Mouse (Mus musculus): Measurements from ENCODE around the gene Meis3. TPM values are rescaled to one million over a fixed set of nuclear protein-coding genes. Genes with fewer than 3 reads are reported as not detected.

Gene Meis3
- polyA plus RNA-seq, 3 experiments from 2014 or later = 8.6 to 23.2 (median 20.8) TPM

GRCm38 (mm10) chr7:16160702-16161101 lies 14.2 kb upstream of the Meis3 start:
- ATAC-seq = no peak

- no peak for ATAC-seq
Observed at GRCm38 (mm10) chr7:16161302-16161701, 13.6 kb upstream of the Meis3 start.

GRCm38 (mm10) chr7:16162036-16162435 lies 12.9 kb upstream of the Meis3 start:
- ATAC-seq = no peak

- ATAC-seq = no peak
Observed at GRCm38 (mm10) chr7:16172141-16172581, 2.7 kb upstream of the Meis3 start.

- ATAC-seq = no peak
Observed at GRCm38 (mm10) chr7:16172586-16173140, 2.2 kb upstream of the Meis3 start.

- ATAC-seq = no peak
Observed at GRCm38 (mm10) chr7:16173146-16173545, 1.7 kb upstream of the Meis3 start.

- ATAC-seq = peak; percentile 44
Observed at GRCm38 (mm10) chr7:16175542-16175931, 647 bp downstream of the Meis3 start.

- no peak for ATAC-seq
Observed at GRCm38 (mm10) chr7:16178114-16178513, 3.2 kb downstream of the Meis3 start.

- ATAC-seq = peak; percentile 46
Observed at GRCm38 (mm10) chr7:16183663-16184062, 8.8 kb downstream of the Meis3 start.

- no peak for ATAC-seq
Observed at GRCm38 (mm10) chr7:16187494-16187893, 12.6 kb downstream of the Meis3 start.

GRCm38 (mm10) chr7:16192315-16192714 lies 17.4 kb downstream of the Meis3 start:
- peak; percentile 61 for ATAC-seq

GRCm38 (mm10) chr7:16193702-16194101 lies 18.8 kb downstream of the Meis3 start:
- ATAC-seq = peak; percentile 88

- ATAC-seq = no peak
Observed at GRCm38 (mm10) chr7:16196616-16197015, 21.7 kb downstream of the Meis3 start.

GRCm38 (mm10) chr7:16197166-16197565 lies 22.3 kb downstream of the Meis3 start:
- ATAC-seq = no peak

- no peak for ATAC-seq
Observed at GRCm38 (mm10) chr7:16198540-16198939, 23.6 kb downstream of the Meis3 start.

- ATAC-seq = peak; percentile 73
Observed at GRCm38 (mm10) chr7:16201136-16201535, 26.2 kb downstream of the Meis3 start.

GRCm38 (mm10) chr7:16202756-16203504 lies 28.0 kb downstream of the Meis3 start:
- no peak for ATAC-seq

- ATAC-seq = no peak
Observed at GRCm38 (mm10) chr7:16203505-16203903, 28.6 kb downstream of the Meis3 start.

GRCm38 (mm10) chr7:16204791-16205190 lies 29.9 kb downstream of the Meis3 start:
- no peak for ATAC-seq

- ATAC-seq = peak; percentile 62
Observed at GRCm38 (mm10) chr7:16207076-16207475, 32.2 kb downstream of the Meis3 start.

GRCm38 (mm10) chr7:16207496-16207895 lies 32.6 kb downstream of the Meis3 start:
- peak; percentile 76 for ATAC-seq

- ATAC-seq = no peak
Observed at GRCm38 (mm10) chr7:16208781-16209665, 34.1 kb downstream of the Meis3 start.

GRCm38 (mm10) chr7:16210862-16211365 lies 36.0 kb downstream of the Meis3 start:
- ATAC-seq = no peak

Data from inflammation-experienced regulatory T-cells, adult 6 months (primary cell).